Mouse (Mus musculus) forebrain, embryonic 11.5 days (tissue): ENCODE data around the gene Atf6b. TPM values are rescaled to one million over a fixed set of nuclear protein-coding genes. Genes with fewer than 3 reads are reported as not detected.

Experiments
- ATAC-seq: fragments of 200-750 bp; cut with Nextera tagmentation; replicated peaks from 2 replicates; pipeline ENCODE4 v1.8.0; 2017; ENCODE audit warnings: moderate TSS enrichment; ENCODE audit not compliant: low FRiP score
- DNase-seq: peaks from one replicate; pipeline ENCODE4 v3.0.0-alpha.2; 2017; ENCODE audit warnings: low spot score
- H3K27ac ChIP-seq: fragments of 300-500 bp; sonication (generic); 2 replicates; pipeline ENCODE4 v1.5.1; 2014; ENCODE audit warnings: low read depth, low read length
- H3K27me3 ChIP-seq: fragments of 300-500 bp; sonication (generic); 2 replicates; pipeline ENCODE4 v1.6.1; 2014; ENCODE audit warnings: mild to moderate bottlenecking, low read length, mixed read lengths; ENCODE audit not compliant: control insufficient read depth, insufficient read depth
- H3K36me3 ChIP-seq: fragments of 300-500 bp; sonication (generic); 2 replicates; pipeline ENCODE4 v1.6.1; 2014; ENCODE audit warnings: mild to moderate bottlenecking, low read length, moderate library complexity, mixed read lengths; ENCODE audit not compliant: control insufficient read depth, insufficient read depth
- H3K4me1 ChIP-seq: fragments of 300-500 bp; sonication (generic); replicated peaks from 2 replicates; pipeline ENCODE4 v1.6.1; 2014; ENCODE audit warnings: low read length, mixed read lengths; ENCODE audit not compliant: control insufficient read depth, insufficient read depth
- H3K4me2 ChIP-seq: fragments of 300-500 bp; sonication (generic); 2 replicates; pipeline ENCODE4 v1.6.1; 2014; ENCODE audit warnings: low read depth, mild to moderate bottlenecking, low read length, moderate library complexity, mixed read lengths; ENCODE audit not compliant: severe bottlenecking
- H3K4me3 ChIP-seq: fragments of 300-500 bp; sonication (generic); 2 replicates; pipeline ENCODE4 v1.5.1; 2014; ENCODE audit warnings: low read depth, low read length
- H3K9ac ChIP-seq: fragments of 300-500 bp; sonication (generic); 2 replicates; pipeline ENCODE4 v1.6.1; 2014; ENCODE audit warnings: low read length
- H3K9me3 ChIP-seq: fragments of 300-500 bp; sonication (generic); 2 replicates; pipeline ENCODE4 v1.6.1; 2016; ENCODE audit warnings: low read length, mixed read lengths; ENCODE audit not compliant: control insufficient read depth
- WGBS: fragments of 180-500 bp; shearing (Covaris S2); extraction: QIAGEN DNeasy Blood & Tissue Kit; methylation state at CpG from one replicate; pipeline ENCODE4 v1.1.7; 2014; 5-methylcytosine and 5-hydroxymethylcytosine counted together
- polyA plus RNA-seq: library from polyadenylated mRNA; unstranded; fragments of >200 nt; fragmentation: Nextera tagmentation; extraction: Ambion mirVana; gene quantifications from 2 replicates; pipeline ENCODE4 v1.2.1, GENCODE M21; 2014

Atf6b gene
- polyA plus RNA-seq, 1 experiment from 2014 or later = 79.5 TPM

GRCm38 (mm10) chr17:34621006-34621405 lies 25.9 kb upstream of the Atf6b start:
- 94% methylated on average over 8 of the region's 8 CpGs for WGBS
- no peaks in the 10 kb centered on the region for H3K27me3 ChIP-seq

GRCm38 (mm10) chr17:34623161-34623560 lies 23.8 kb upstream of the Atf6b start:
- peak; percentile 18 for DNase-seq
- Histone ChIP-seq H3K4me3 (no peak overlapping the region), H3K4me2 (no peak overlapping the region), H3K36me3 (no peaks in the 10 kb centered on the region; the same call in 1 of the 2 replicates), H3K27me3 (no peaks in the 10 kb centered on the region), H3K4me1 (peaks cover 4% of the 10 kb centered on the region; the same call in 1 of the 2 replicates), H3K9ac (no peak overlapping the region), H3K27ac (no peak overlapping the region), H3K9me3 (no peaks in the 10 kb centered on the region)
- WGBS = 88% methylated on average over 9 of the region's 9 CpGs
- ATAC-seq = no peak

More at GRCm38 (mm10) chr17:34621006-34621405, 25.9 kb upstream of the Atf6b start:
- no peak overlapping the region for H3K4me2 ChIP-seq
- ATAC-seq (no peak), DNase-seq (peak; percentile 36)
- H3K4me1 ChIP-seq = no peaks in the 10 kb centered on the region
- no peak overlapping the region for H3K9ac ChIP-seq
- H3K4me3 ChIP-seq = no peak overlapping the region
- no peaks in the 10 kb centered on the region; the same call in 1 of the 2 replicates for H3K36me3 ChIP-seq
- no peak overlapping the region for H3K27ac ChIP-seq
- H3K9me3 ChIP-seq = no peaks in the 10 kb centered on the region

GRCm38 (mm10) chr17:34624981-34625380 lies 22.0 kb upstream of the Atf6b start:
- Histone ChIP-seq H3K4me1 (peaks cover 14% of the 10 kb centered on the region; the same call in 1 of the 2 replicates), H3K27ac (no peak overlapping the region), H3K9me3 (no peaks in the 10 kb centered on the region), H3K27me3 (peaks cover 4% of the 10 kb centered on the region; the same call in 1 of the 2 replicates), H3K36me3 (no peaks in the 10 kb centered on the region; the same call in 1 of the 2 replicates), H3K9ac (no peak overlapping the region), H3K4me2 (no peak overlapping the region), H3K4me3 (no peak overlapping the region)
- DNase-seq (no peak), ATAC-seq (no peak)
- WGBS = 93% methylated on average over 3 of the region's 3 CpGs

DNA sequence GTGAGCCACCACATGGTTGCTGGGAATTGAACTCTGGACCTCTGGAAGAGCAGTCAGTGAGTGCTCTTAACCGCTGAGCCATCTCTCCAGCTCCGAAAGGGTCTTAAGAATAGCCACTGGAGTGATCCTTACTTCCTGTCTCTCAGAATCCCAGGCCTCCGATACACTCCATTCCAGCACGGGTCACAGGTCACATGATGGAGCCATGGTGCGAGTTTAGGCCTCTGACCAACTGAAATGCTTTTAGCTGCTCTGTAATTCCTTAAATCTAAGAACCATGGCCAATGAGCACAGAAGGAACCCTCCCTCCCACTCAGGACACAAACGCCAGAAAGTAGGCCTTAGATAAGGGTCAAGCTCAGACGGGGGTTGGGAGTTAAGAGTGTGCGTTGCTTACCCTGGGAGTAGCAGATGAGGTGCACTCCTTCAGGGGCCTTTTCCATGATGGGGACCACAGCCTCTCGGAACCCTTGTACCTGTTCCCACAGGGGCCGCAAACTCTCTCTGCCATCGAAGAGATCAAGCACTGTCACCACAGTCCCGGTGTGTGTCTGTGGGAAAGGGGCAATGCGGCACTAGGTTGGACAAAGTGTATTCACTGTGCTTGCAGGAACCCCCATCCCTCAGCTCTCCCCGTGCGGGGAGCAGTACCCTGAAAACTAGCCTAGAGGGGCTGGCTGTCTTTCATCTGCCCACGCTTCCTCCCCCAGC lies 20.7 kb upstream of the Atf6b start:
- no peak for DNase-seq
- H3K4me3 ChIP-seq = peak overlapping the region; percentile 48
- H3K4me1 ChIP-seq = peaks cover 20% of the 10 kb centered on the region
- H3K9ac ChIP-seq = peak overlapping the region; percentile 47
- 56% methylated on average over 16 of the region's 16 CpGs for WGBS
- H3K27me3 ChIP-seq = peaks cover 15% of the 10 kb centered on the region
- ATAC-seq = no peak
- no peak overlapping the region for H3K27ac ChIP-seq
- H3K9me3 ChIP-seq = no peaks in the 10 kb centered on the region
- no peaks in the 10 kb centered on the region; the same call in 1 of the 2 replicates for H3K36me3 ChIP-seq
- peak overlapping the region; percentile 67 for H3K4me2 ChIP-seq

- peak; percentile 69 for DNase-seq
- WGBS = 0% methylated on average over 18 of the region's 18 CpGs
- Histone ChIP-seq H3K9ac (peak overlapping the region; percentile 47), H3K9me3 (no peaks in the 10 kb centered on the region), H3K4me2 (peak overlapping the region; percentile 67), H3K4me3 (peak overlapping the region; percentile 48), H3K4me1 (peaks cover 24% of the 10 kb centered on the region), H3K27me3 (peaks cover 20% of the 10 kb centered on the region), H3K27ac (peak overlapping the region; percentile 37; the same call in 1 of the 2 replicates), H3K36me3 (no peaks in the 10 kb centered on the region; the same call in 1 of the 2 replicates)
- peak; percentile 31; the same call in 1 of the 2 replicates for ATAC-seq
These were observed 20.2 kb upstream of the Atf6b start for GRCm38 (mm10) chr17:34626773-34627092.

DNA sequence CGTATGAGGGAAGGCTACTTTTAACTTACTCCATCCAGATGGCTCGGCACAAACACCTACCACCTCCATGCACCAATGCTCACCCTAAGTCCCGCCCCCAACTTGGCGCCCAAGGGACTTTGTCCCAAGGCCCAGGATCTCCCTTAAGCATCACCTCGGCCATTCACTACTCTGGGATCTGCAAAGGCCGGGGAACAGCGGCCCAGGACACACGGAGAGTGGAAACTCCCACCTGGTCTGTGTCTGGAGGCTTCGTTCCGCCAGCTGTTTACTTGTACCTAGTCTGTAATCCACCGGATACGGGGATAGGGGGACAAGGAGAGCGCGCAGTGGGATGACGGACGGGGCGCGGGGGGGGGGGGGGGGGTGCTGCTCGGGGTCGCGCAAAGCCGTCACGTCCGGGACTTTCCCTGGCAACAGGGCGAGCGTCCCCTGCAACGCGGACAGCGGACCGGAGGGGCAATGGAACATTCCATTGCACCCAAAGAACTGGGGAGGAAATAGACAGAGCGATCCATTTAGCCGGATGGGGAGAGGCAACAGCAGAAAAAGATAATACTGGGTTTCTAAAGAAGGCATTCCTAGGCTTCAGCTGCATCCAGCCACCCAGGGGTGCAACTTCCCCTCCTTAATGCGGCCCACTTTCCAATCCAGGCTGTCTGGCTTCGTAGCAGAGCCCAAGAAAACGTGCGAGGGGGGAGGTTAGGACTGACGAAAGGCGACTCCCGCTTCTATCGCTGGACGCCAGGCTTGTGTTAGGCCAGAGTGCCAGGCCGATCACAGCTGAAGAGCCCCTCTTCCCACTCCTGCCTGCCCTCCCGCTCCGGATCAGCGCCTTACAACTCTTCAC lies 19.6 kb upstream of the Atf6b start:
- 1% methylated on average over 39 of the region's 45 CpGs for whole genome bisulfite sequencing
- H3K4me1 ChIP-seq = peaks cover 28% of the 10 kb centered on the region
- peak overlapping the region; percentile 47 for H3K9ac ChIP-seq
- H3K4me3 ChIP-seq = peak overlapping the region; percentile 48
- peak overlapping the region; percentile 67 for H3K4me2 ChIP-seq
- H3K27ac ChIP-seq = peak overlapping the region; percentile 84
- no peaks in the 10 kb centered on the region for H3K9me3 ChIP-seq
- peaks cover 24% of the 10 kb centered on the region for H3K27me3 ChIP-seq
- H3K36me3 ChIP-seq = no peaks in the 10 kb centered on the region; the same call in 1 of the 2 replicates
- DNase-seq (peak; percentile 94), ATAC-seq (peak; percentile 76)

DNA sequence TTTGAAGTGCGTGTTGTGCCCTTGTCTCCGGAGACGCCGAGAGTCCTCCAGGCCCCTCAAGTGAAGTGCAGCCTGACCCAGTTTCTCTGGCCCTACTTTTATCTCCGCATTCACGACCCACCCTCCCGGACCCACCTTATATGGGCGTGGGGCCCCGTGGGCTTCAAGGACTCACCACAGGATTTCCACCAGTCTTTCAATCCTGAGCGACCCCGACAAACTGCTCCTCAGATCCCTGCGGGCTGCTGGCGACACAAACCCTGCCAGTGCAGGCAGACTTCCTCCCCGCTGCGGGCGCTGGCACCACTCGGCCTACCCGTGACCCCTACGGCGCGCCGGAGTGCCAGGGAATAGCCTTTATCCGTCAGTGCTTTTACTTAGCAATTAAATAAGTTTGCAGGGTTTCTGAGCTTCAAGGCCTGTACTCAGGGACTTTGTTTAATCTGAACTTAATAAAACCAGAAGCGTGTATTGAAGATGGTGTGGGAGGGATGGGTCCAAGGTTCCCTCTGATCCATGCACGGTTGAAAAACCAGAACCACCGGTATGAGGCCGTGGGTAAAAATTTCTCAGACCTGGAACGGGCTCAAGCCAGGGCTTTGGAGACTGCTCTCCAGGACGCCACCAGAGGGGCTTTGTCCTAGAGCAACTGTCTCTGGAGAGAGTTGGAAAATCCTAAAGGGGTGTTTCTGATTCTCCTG lies 18.9 kb upstream of the Atf6b start, which contains the start of gene Ppt2:
Gene Ppt2, minus strand, starts transcription at position 568 of the 701 bp plus-strand sequence.
- Histone ChIP-seq H3K4me1 (peaks cover 28% of the 10 kb centered on the region), H3K27me3 (peaks cover 26% of the 10 kb centered on the region), H3K36me3 (no peaks in the 10 kb centered on the region; the same call in 1 of the 2 replicates), H3K9ac (peak within 1 kb of the TSS; percentile 47), H3K9me3 (no peaks in the 10 kb centered on the region), H3K4me2 (peak within 1 kb of the TSS; percentile 67), H3K27ac (peak within 1 kb of the TSS; percentile 84), H3K4me3 (peak within 1 kb of the TSS; percentile 48)
- no peak for ATAC-seq
- DNase-seq = peak; percentile 71
- WGBS = 8% methylated on average over 29 of the region's 29 CpGs

DNA sequence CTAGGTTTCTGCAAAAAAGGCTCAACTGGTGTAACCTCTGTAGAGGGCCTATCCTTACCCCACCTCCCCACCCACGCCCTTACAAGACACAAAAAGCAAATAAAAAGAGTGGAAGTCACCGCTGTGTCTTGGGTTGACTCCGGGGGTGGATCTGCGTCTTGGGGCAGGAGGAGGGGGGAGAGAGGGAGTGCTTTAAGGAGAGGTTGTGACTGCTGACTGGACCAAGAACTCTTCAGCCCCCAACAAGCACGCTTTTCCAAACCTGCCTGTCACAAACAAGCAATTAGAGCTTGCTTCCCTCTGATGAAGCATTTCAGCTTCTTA lies 18.3 kb upstream of the Atf6b start:
- peaks cover 26% of the 10 kb centered on the region for H3K27me3 ChIP-seq
- H3K4me1 ChIP-seq = peaks cover 28% of the 10 kb centered on the region
- H3K9ac ChIP-seq = no peak overlapping the region; the same call in 1 of the 2 replicates
- no peak overlapping the region for H3K4me3 ChIP-seq
- peak overlapping the region; percentile 20; the same call in 1 of the 2 replicates for H3K27ac ChIP-seq
- WGBS = 11% methylated on average over 5 of the region's 5 CpGs
- no peak for DNase-seq
- H3K36me3 ChIP-seq = no peaks in the 10 kb centered on the region; the same call in 1 of the 2 replicates
- no peak for ATAC-seq
- no peaks in the 10 kb centered on the region for H3K9me3 ChIP-seq
- H3K4me2 ChIP-seq = peak overlapping the region; percentile 67; the same call in 1 of the 2 replicates
